Mouse (Mus musculus) CD4-positive helper T cell, adult 2 months (primary cell): Measurements from ENCODE around the gene Rnf44.

Source experiments
- DNase-seq: peaks from one replicate; pipeline ENCODE4 v3.0.0-alpha.2; 2012; ENCODE audit warnings: low read depth, missing footprints, low spot score

Rnf44 gene

DNA sequence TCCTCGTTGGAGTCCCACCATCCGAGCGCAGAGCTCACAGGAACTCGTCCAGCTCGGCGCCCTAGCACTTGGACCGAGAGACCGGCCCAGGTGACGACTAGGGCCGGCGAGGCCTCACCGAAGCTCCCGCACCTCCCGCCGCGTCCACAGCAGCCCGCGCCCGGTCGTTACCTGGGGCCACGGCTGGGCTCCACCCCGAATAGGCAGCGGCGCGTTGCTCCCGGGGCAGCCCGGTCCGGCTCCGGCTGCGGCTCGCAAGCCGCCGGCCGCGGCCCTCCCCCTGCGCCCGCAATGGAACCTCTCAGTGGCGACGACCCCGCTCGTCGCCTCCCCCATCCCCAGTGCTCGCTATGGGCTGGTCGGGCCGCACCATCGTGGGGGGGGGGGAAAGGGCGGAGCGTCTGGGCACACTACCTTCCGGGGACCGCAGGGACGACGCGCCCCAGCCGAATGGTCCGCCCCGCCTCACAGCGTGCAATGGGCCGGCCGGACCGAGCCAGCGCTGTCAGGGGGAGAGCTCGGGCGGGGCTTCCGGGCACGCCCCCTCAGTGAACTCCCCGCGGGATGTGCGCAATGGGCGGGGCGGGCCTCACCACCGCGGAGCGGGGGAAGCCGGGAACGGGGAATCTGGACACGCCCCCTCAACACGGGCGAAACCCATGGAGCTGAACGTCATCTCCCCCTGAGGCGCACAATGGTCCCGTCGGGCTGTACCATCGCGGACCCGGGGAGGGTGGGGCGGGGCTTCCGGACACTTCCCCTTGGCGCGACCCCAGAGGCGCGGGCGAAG lies at the start of gene Rnf44:
Gene Rnf44 (minus strand): TSS at position 350 of the 790 bp plus-strand sequence.
- peak; percentile 100 for DNase-seq

- no peak for DNase-seq
Measured at GRCm38 (mm10) chr13:54738213-54738601, 44.5 kb upstream of the Rnf44 start.

DNA sequence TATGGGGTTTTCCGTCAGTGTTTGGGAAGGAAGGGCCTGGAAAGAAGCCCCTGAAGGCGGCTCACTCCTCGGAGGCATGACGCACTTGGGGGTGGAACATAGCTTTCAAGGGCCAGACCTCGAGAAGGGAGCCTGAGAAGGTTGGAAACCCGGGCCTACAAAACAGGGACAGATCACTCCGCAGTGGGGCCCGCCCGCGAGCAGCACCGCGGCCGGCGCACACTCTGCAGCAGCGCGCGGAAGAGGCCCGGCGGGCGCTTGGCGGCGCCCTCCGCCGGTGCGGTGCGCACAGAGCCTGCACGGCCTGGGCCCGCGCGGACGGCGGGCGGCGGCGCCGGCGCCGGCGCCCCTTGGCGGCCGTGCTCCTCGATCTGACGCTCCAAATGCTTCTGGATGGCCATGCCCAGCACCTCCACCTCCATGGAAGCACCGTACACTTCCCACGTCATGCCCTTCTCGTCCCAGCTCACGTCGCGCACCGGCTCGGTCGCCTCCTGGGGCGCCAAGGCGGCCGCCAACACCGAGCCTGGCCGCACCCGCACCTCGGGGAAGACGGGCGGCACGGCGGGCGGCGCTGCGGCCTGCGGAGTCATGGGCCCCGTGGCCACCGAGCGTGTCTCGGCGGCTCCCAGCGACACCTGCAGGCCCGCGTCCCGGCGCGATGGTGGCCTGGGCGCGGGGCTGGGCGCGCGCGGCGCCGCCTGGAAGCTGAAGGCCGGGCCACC lies 43.9 kb upstream of the Rnf44 start:
- DNase-seq = no peak

- DNase-seq = no peak
Measured at GRCm38 (mm10) chr13:54736931-54737330, 43.2 kb upstream of the Rnf44 start.

- no peak for DNase-seq
Measured at GRCm38 (mm10) chr13:54726131-54726530, 32.4 kb upstream of the Rnf44 start.

DNA sequence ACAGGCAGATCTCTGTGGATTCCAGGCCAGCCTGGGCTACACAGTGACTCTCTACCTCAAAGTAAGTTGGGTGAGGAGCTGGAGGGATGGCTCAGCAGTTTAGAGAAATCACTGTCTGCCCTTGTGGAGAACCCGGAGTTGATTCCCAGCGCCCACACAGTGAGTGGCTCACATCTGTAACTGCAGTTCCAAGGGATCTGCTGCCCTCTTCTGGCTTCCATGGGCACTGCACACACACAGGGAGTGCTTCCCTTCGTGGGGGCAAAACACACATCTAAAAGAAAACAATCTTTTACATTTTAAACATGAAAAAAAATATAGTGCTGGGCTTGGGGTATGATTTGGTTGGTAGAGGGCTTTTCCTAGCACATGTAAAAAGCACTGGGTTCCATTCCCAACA lies 29.4 kb upstream of the Rnf44 start:
- DNase-seq = no peak

DNA sequence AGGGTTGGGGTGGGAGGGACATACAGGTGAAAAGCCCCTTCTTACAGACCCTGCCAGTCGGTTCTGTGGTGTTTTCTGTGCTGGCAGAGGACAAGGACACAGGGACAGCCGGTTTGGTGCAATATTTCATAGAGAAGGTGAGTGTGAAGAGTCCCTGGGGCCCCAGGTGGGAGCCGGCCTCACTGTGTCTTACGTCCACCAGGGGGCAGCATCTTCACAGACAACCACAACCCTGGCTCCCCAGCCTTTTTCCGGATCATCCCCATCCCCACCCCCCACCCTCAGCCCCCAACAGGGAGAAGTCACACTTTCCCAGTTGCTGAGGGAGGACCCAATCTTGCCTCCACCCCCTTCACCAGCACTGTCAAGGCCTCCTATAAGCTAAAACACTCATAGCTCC lies 23.2 kb upstream of the Rnf44 start:
- peak; percentile 50 for DNase-seq

GRCm38 (mm10) chr13:54714996-54715395 lies 21.3 kb upstream of the Rnf44 start:
- DNase-seq = no peak

GRCm38 (mm10) chr13:54714393-54714792 lies 20.7 kb upstream of the Rnf44 start:
- DNase-seq = no peak

GRCm38 (mm10) chr13:54710866-54711265 lies 17.2 kb upstream of the Rnf44 start:
- DNase-seq = no peak

GRCm38 (mm10) chr13:54704890-54705289 lies 11.2 kb upstream of the Rnf44 start:
- DNase-seq = no peak

- DNase-seq = no peak
Measured at GRCm38 (mm10) chr13:54702507-54702906, 8.8 kb upstream of the Rnf44 start.

- DNase-seq = no peak
Measured at GRCm38 (mm10) chr13:54701243-54701642, 7.5 kb upstream of the Rnf44 start, which contains the start of gene Cdhr2. Cdhr2 (plus strand) TSS chr13:54701461.

DNA sequence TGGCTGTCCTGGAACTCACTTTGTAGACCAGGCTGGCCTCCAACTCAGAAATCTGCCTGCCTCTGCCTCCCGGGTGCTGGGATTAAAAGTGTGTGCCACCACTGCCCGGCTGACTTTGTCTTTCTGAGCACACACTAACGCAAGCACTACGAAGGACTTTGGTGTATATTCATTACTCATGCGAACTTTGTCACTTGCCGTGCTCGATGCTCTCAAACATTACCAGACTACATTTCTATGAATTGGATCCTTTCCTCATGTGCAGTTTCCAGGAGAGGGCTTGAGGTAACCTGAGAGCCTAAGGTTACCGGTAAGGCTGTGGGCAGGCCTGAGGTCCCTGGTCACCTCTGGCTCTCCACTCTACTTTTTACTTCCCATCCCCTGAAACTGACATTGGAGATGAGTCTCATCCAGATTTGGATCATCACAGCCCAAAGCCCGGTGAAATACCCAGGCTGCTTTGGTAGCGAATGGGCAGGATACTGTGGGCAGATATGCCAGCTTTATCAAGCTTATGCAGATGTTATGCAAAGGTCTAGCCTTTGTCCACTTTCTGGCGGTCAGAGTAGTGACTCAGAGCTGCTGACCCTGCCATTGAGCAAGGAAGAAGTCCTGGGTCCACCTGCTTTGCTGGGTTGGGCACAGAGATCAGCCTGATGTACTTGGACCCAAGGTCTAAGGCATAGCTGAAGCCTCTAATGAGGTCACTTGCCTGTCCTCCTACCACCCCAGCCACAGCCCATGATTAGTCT lies 1.9 kb upstream of the Rnf44 start:
- no peak for DNase-seq

GRCm38 (mm10) chr13:54694348-54695060 lies 797 bp upstream of the Rnf44 start:
- no peak for DNase-seq

DNA sequence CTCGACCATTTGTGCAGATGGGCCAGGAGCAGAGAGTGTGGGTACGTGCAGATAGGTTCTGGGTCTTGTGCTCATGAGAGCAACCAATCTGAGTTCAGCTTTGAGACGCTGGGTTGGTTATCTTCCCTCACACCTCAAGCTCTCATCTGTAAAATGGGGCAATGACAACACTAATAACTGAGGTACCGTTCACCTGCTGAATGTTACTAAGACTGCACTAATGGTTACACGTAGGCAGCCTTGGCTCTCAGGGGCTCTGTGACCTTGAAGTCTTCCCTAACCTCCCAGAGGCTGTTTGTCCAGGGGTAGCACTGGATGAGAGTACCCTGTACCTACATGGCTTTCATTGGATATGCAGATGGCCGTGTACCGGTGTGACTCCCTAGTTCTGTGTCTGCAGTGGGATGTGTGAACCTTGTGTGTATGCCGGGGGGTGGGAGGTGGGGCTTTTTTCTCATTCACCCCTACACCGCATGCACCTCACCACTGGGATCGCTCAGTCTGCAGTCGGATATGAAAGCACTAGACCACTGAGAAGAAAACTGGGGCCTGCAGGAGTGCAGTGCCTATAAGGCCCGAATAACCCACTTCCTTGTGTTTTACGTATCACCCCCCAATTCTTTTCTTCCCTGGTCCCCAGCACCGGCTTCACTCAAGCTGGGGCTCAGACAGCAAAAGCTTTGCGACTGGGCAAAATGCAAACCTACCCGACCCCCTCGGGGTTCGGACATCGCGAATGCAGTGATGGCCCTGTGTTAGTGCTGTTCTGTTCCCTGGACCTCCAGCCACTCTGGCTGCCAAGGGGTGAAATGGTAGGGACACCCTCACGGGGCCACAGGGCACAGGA lies 773 bp downstream of the Rnf44 start:
- peak; percentile 61 for DNase-seq

GRCm38 (mm10) chr13:54691737-54692136 lies 2.0 kb downstream of the Rnf44 start:
- DNase-seq = peak; percentile 43

DNA sequence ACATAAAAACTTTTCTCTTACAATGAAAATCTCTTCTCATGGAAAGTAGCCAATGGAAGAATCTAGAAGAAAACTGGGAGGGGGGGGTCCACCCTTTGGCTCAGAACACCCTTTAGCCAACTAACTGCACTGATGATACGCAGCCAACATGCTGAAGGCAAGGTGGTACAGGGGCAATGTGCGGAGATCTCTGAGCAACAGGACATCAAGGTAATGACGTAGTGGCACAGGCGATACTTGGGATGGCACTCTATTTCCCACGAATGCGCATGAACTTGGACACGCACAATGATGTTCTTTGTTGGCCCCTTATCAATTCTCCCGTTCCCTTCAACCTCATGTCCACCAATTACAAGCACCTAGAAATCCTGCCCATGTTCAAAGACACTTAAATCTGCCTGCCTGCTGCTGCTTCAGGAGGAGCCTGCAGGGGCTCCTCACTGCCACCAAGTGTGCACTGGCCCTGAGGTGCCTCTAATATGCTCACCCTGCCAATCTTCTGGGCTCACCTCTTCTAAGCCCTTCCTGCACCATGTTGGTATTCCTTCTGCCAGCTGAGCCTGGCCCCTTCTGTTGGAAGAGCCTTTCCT lies 3.5 kb downstream of the Rnf44 start:
- DNase-seq = no peak

GRCm38 (mm10) chr13:54687575-54688424 lies 5.9 kb downstream of the Rnf44 start:
- DNase-seq = peak; percentile 98
